Mouse (Mus musculus): ENCODE data around the gene Spata13. TPM values are rescaled to one million over a fixed set of nuclear protein-coding genes. Genes with fewer than 3 reads are reported as not detected.

Spata13 gene
- polyA plus RNA-seq (2015; fragmentation: Nextera tagmentation; extraction: Ambion mirVana): 50.1 and 52.6 TPM in 2 replicates

GRCm38 (mm10) chr14:60633961-60634864 lies at the start of gene Spata13:
Spata13 (plus strand) TSS chr14:60634001.
- H3K36me3 ChIP-seq: no peaks in the 10 kb centered on the region
- peak within 1 kb of the TSS; percentile 67 for H3K9ac ChIP-seq (replicated peaks)
- under 1% methylated on average over 46 of the region's 50 CpGs for WGBS
- H3K4me1 ChIP-seq: peaks cover 47% of the 10 kb centered on the region
- H3K27ac ChIP-seq (replicated peaks): peak within 1 kb of the TSS; percentile 61
- H3K4me2 ChIP-seq (replicated peaks): peak within 1 kb of the TSS; percentile 88
- no peaks in the 10 kb centered on the region for H3K27me3 ChIP-seq
- peak; percentile 88 for ATAC-seq (replicated peaks)
- H3K9me3 ChIP-seq: no peaks in the 10 kb centered on the region
- peak within 1 kb of the TSS; percentile 85 for H3K4me3 ChIP-seq

GRCm38 (mm10) chr14:60586687-60587453 lies 46.9 kb upstream of the Spata13 start:
- Histone ChIP-seq H3K9me3 (no peaks in the 10 kb centered on the region), H3K27me3 (no peaks in the 10 kb centered on the region), H3K36me3 (no peaks in the 10 kb centered on the region), H3K9ac (replicated peaks) (no peak overlapping the region), H3K4me2 (replicated peaks) (no peak overlapping the region), H3K27ac (replicated peaks) (no peak overlapping the region), H3K4me1 (peaks cover 7% of the 10 kb centered on the region; the same call in 1 of the 2 replicates), H3K4me3 (no peak overlapping the region)
- WGBS: 28% methylated on average over 15 of the region's 15 CpGs
- ATAC-seq (replicated peaks): 0 out of 2 replicates have a peak, but pooled peaks have one; percentile 35

- Histone ChIP-seq H3K36me3 (no peaks in the 10 kb centered on the region), H3K27me3 (no peaks in the 10 kb centered on the region), H3K9ac (replicated peaks) (no peak overlapping the region), H3K4me2 (replicated peaks) (no peak overlapping the region), H3K9me3 (no peaks in the 10 kb centered on the region), H3K4me3 (no peak overlapping the region), H3K4me1 (peaks cover 14% of the 10 kb centered on the region), H3K27ac (replicated peaks) (no peak overlapping the region)
- 77% methylated on average over 2 of the region's 2 CpGs for WGBS
- no peak for ATAC-seq (replicated peaks)
These were observed 44.8 kb upstream of the Spata13 start for GRCm38 (mm10) chr14:60589001-60589400.

- no peak overlapping the region for H3K4me2 ChIP-seq (replicated peaks)
- no peak overlapping the region for H3K9ac ChIP-seq (replicated peaks)
- H3K36me3 ChIP-seq: no peaks in the 10 kb centered on the region
- H3K27me3 ChIP-seq: no peaks in the 10 kb centered on the region
- no peaks in the 10 kb centered on the region for H3K9me3 ChIP-seq
- ATAC-seq (replicated peaks): no peak
- H3K27ac ChIP-seq (replicated peaks): no peak overlapping the region
- WGBS: 87% methylated on average over 5 of the region's 5 CpGs
- no peak overlapping the region for H3K4me3 ChIP-seq
- peaks cover 7% of the 10 kb centered on the region; the same call in 1 of the 2 replicates for H3K4me1 ChIP-seq
These were observed 41.5 kb upstream of the Spata13 start for GRCm38 (mm10) chr14:60592339-60592738.

- Histone ChIP-seq H3K4me1 (peaks cover 7% of the 10 kb centered on the region; the same call in 1 of the 2 replicates), H3K9me3 (no peaks in the 10 kb centered on the region), H3K9ac (replicated peaks) (no peak overlapping the region), H3K4me2 (replicated peaks) (no peak overlapping the region), H3K27ac (replicated peaks) (no peak overlapping the region), H3K27me3 (no peaks in the 10 kb centered on the region), H3K4me3 (no peak overlapping the region), H3K36me3 (no peaks in the 10 kb centered on the region)
- ATAC-seq (replicated peaks): no peak
- 33% methylated on average over 7 of the region's 7 CpGs for WGBS
These were observed 41.0 kb upstream of the Spata13 start for GRCm38 (mm10) chr14:60592822-60593221.

GRCm38 (mm10) chr14:60597571-60597970 lies 36.2 kb upstream of the Spata13 start:
- no peak overlapping the region for H3K9ac ChIP-seq (replicated peaks)
- WGBS: 31% methylated on average over 4 of the region's 4 CpGs
- H3K27me3 ChIP-seq: no peaks in the 10 kb centered on the region
- no peaks in the 10 kb centered on the region for H3K36me3 ChIP-seq
- no peak overlapping the region for H3K27ac ChIP-seq (replicated peaks)
- H3K9me3 ChIP-seq: no peaks in the 10 kb centered on the region
- ATAC-seq (replicated peaks): no peak
- H3K4me2 ChIP-seq (replicated peaks): no peak overlapping the region
- peaks cover 7% of the 10 kb centered on the region; the same call in 1 of the 2 replicates for H3K4me1 ChIP-seq
- H3K4me3 ChIP-seq: no peak overlapping the region

GRCm38 (mm10) chr14:60599044-60599443 lies 34.8 kb upstream of the Spata13 start:
- Histone ChIP-seq H3K9ac (replicated peaks) (no peak overlapping the region), H3K4me1 (no peaks in the 10 kb centered on the region), H3K36me3 (no peaks in the 10 kb centered on the region), H3K9me3 (no peaks in the 10 kb centered on the region), H3K4me2 (replicated peaks) (no peak overlapping the region), H3K27me3 (no peaks in the 10 kb centered on the region), H3K27ac (replicated peaks) (no peak overlapping the region), H3K4me3 (no peak overlapping the region)
- no peak for ATAC-seq (replicated peaks)
- WGBS: 95% methylated on average over 2 of the region's 2 CpGs

- no peaks in the 10 kb centered on the region for H3K9me3 ChIP-seq
- no peak overlapping the region for H3K27ac ChIP-seq (replicated peaks)
- H3K4me1 ChIP-seq: no peaks in the 10 kb centered on the region
- 79% methylated on average over 2 of the region's 2 CpGs for WGBS
- ATAC-seq (replicated peaks): no peak
- no peak overlapping the region for H3K4me2 ChIP-seq (replicated peaks)
- H3K27me3 ChIP-seq: no peaks in the 10 kb centered on the region
- H3K4me3 ChIP-seq: no peak overlapping the region
- no peak overlapping the region for H3K9ac ChIP-seq (replicated peaks)
- H3K36me3 ChIP-seq: no peaks in the 10 kb centered on the region
These were observed 28.2 kb upstream of the Spata13 start for GRCm38 (mm10) chr14:60605564-60605963.

- Histone ChIP-seq H3K9me3 (no peaks in the 10 kb centered on the region), H3K27ac (replicated peaks) (no peak overlapping the region), H3K4me2 (replicated peaks) (no peak overlapping the region), H3K4me1 (no peaks in the 10 kb centered on the region), H3K36me3 (no peaks in the 10 kb centered on the region), H3K9ac (replicated peaks) (no peak overlapping the region), H3K27me3 (no peaks in the 10 kb centered on the region), H3K4me3 (no peak overlapping the region)
- 70% methylated on average over 4 of the region's 4 CpGs for WGBS
- ATAC-seq (replicated peaks): no peak
These were observed 27.6 kb upstream of the Spata13 start for GRCm38 (mm10) chr14:60606194-60606593.

GRCm38 (mm10) chr14:60607743-60608142 lies 26.1 kb upstream of the Spata13 start:
- Histone ChIP-seq H3K36me3 (no peaks in the 10 kb centered on the region), H3K4me2 (replicated peaks) (no peak overlapping the region), H3K9me3 (no peaks in the 10 kb centered on the region), H3K9ac (replicated peaks) (no peak overlapping the region), H3K27me3 (no peaks in the 10 kb centered on the region), H3K27ac (replicated peaks) (no peak overlapping the region), H3K4me3 (no peak overlapping the region), H3K4me1 (no peaks in the 10 kb centered on the region)
- 69% methylated on average over 4 of the region's 4 CpGs for WGBS
- no peak for ATAC-seq (replicated peaks)

GRCm38 (mm10) chr14:60609160-60609559 lies 24.6 kb upstream of the Spata13 start:
- Histone ChIP-seq H3K27ac (replicated peaks) (no peak overlapping the region), H3K9ac (replicated peaks) (no peak overlapping the region), H3K4me2 (replicated peaks) (no peak overlapping the region), H3K4me1 (no peaks in the 10 kb centered on the region), H3K36me3 (no peaks in the 10 kb centered on the region), H3K27me3 (no peaks in the 10 kb centered on the region), H3K4me3 (no peak overlapping the region), H3K9me3 (no peaks in the 10 kb centered on the region)
- no peak for ATAC-seq (replicated peaks)
- WGBS: 92% methylated on average over 1 of the region's 1 CpGs

- Histone ChIP-seq H3K9me3 (no peaks in the 10 kb centered on the region), H3K27me3 (no peaks in the 10 kb centered on the region), H3K9ac (replicated peaks) (no peak overlapping the region), H3K36me3 (no peaks in the 10 kb centered on the region), H3K4me1 (no peaks in the 10 kb centered on the region), H3K4me2 (replicated peaks) (no peak overlapping the region), H3K4me3 (no peak overlapping the region), H3K27ac (replicated peaks) (no peak overlapping the region)
- ATAC-seq (replicated peaks): no peak
- WGBS: 5% methylated on average over 7 of the region's 7 CpGs
These were observed 21.1 kb upstream of the Spata13 start for GRCm38 (mm10) chr14:60612671-60613070.

Data from forebrain, embryonic 15.5 days (tissue).